Mouse (Mus musculus): Measurements from ENCODE around the gene Acy3. TPM values are rescaled to one million over a fixed set of nuclear protein-coding genes. Genes with fewer than 3 reads are reported as not detected.

The Acy3 gene
- total RNA-seq, 2 experiments from 2014 or later, result 24.3 to 28.5 TPM

Other genes starting within 250 kb of the Acy3 start
- 10 to 100 TPM; 27.2 to 29.3 TPM for gene Kmt5b, start 219.1 kb upstream of the Acy3 start, total RNA-seq (2021)
- 10 to 100 TPM; 11.8 to 15.5 TPM for gene Chka, start 134.8 kb upstream of the Acy3 start, total RNA-seq (2021)
- 1 to 10 TPM; 8.0 to 9.2 TPM for gene Tcirg1, start 79.4 kb upstream of the Acy3 start, total RNA-seq (2021)
- gene Ndufs8, start 73.8 kb upstream of the Acy3 start, total RNA-seq (2021), result 100 to 1,000 TPM; 489 to 502 TPM
- 1 to 10 TPM; 1.3 to 2.0 TPM for gene Aldh3b1, start 56.8 kb upstream of the Acy3 start, total RNA-seq (2021)
- 10 to 100 TPM; 17.7 to 23.9 TPM for gene Unc93b1, start 51.4 kb upstream of the Acy3 start, total RNA-seq (2021)
- gene Aldh3b3, start 27.9 kb upstream of the Acy3 start, total RNA-seq (2021), result under 1 TPM; 0.28 to 0.30 TPM
- gene Aldh3b2, start 14.2 kb upstream of the Acy3 start, total RNA-seq (2021), result under 1 TPM; 0.22 to 0.98 TPM
- gene Tbx10, start 6.2 kb downstream of the Acy3 start, total RNA-seq (2021), result not detected
- 100 to 1,000 TPM; 162 to 166 TPM for gene Nudt8, start 14.0 kb downstream of the Acy3 start, total RNA-seq (2021)
- gene Gm49405, start 14.1 kb downstream of the Acy3 start, total RNA-seq (2021), result 1 to 10 TPM in 1 of 2 experiments, under 1 TPM in 1; 0.84 to 1.1 TPM
- 100 to 1,000 TPM; 241 to 281 TPM for gene Doc2g, start 16.7 kb downstream of the Acy3 start, total RNA-seq (2021)
- 1,000 to 10,000 TPM; 1,128 to 1,150 TPM for gene Ndufv1, start 26.2 kb downstream of the Acy3 start, total RNA-seq (2021)
- gene Gstp1, start 51.4 kb downstream of the Acy3 start, total RNA-seq (2021), result 100 to 1,000 TPM; 350 to 400 TPM
- gene Gstp2, start 59.5 kb downstream of the Acy3 start, total RNA-seq (2021), result 100 to 1,000 TPM; 123 to 134 TPM
- not detected for gene Gstp3, start 73.0 kb downstream of the Acy3 start, total RNA-seq (2021)
- gene Cabp2, start 95.0 kb downstream of the Acy3 start, total RNA-seq (2021), result not detected
- 10 to 100 TPM; 34.5 to 37.8 TPM for gene Cdk2ap2, start 110.6 kb downstream of the Acy3 start, total RNA-seq (2021)
- gene Pitpnm1, start 113.4 kb downstream of the Acy3 start, total RNA-seq (2021), result 10 to 100 TPM; 16.1 to 21.2 TPM
- gene Aip, start 139.3 kb downstream of the Acy3 start, total RNA-seq (2021), result 10 to 100 TPM; 62.1 to 63.2 TPM
- gene Gpr152, start 153.2 kb downstream of the Acy3 start, total RNA-seq (2021), result under 1 TPM in 1 of 2 experiments, not detected in 1; 0.08 TPM
- gene Cabp4, start 157.5 kb downstream of the Acy3 start, total RNA-seq (2021), result under 1 TPM; 0.12 to 0.13 TPM
- 10 to 100 TPM; 38.3 to 47.6 TPM for gene Coro1b, start 162.0 kb downstream of the Acy3 start, total RNA-seq (2021)
- gene Ptprcap, start 167.0 kb downstream of the Acy3 start, total RNA-seq (2021), result 1 to 10 TPM in 1 of 2 experiments, under 1 TPM in 1; 0.69 to 8.4 TPM
- gene Rps6kb2, start 176.8 kb downstream of the Acy3 start, total RNA-seq (2021), result 10 to 100 TPM; 13.1 to 17.1 TPM
- 10 to 100 TPM; 28.3 to 30.5 TPM for gene Carns1, start 188.9 kb downstream of the Acy3 start, total RNA-seq (2021)
- gene Tbc1d10c, start 204.7 kb downstream of the Acy3 start, total RNA-seq (2021), result 10 to 100 TPM; 12.0 to 20.2 TPM
- gene Ppp1ca, start 205.5 kb downstream of the Acy3 start, total RNA-seq (2021), result 100 to 1,000 TPM; 293 to 299 TPM
- gene Rad9a, start 215.1 kb downstream of the Acy3 start, total RNA-seq (2021), result 1 to 10 TPM; 4.5 to 4.8 TPM
- 1 to 10 TPM; 1.2 to 2.3 TPM for gene Clcf1, start 227.7 kb downstream of the Acy3 start, total RNA-seq (2021)
- gene AC109138.7, start 227.8 kb downstream of the Acy3 start, total RNA-seq (2021), result not detected
- gene Pold4, start 245.3 kb downstream of the Acy3 start, total RNA-seq (2021), result 10 to 100 TPM in 1 of 2 experiments, 1 to 10 TPM in 1; 9.1 to 19.9 TPM